ENCODE assay signal across 25 mouse cellular contexts in genomic region chr10:79115085-79115484, GRCm38 (mm10). TPM values are rescaled to one million over a fixed set of nuclear protein-coding genes. Genes with fewer than 3 reads are reported as not detected.
"Had no signal": no experiment of that assay in that cellular context is flagged by ENCODE, and none has a peak within 500 bp of the region (broad histone marks: within the 10 kb centered on the region; RNA-seq: fewer than 3 reads in every experiment).

No protein-coding gene starts in this region.

- H3K9me3 ChIP-seq: midbrain, embryonic 10.5 days; midbrain, embryonic 12.5 days; neural tube, embryonic 13.5 days; neural tube, embryonic 15.5 days had no signal

- H3K9ac ChIP-seq: lung, embryonic 14.5 days; midbrain, embryonic 12.5 days; neural tube, embryonic 13.5 days; neural tube, embryonic 15.5 days had no signal

- ATAC-seq: midbrain, embryonic 16.5 days had no signal

- H3K4me1 ChIP-seq: neural tube, embryonic 15.5 days had no signal

- H3K27ac ChIP-seq: midbrain, embryonic 10.5 days; midbrain, embryonic 12.5 days; neural tube, embryonic 13.5 days; neural tube, embryonic 15.5 days had no signal

- DNase-seq: lung, adult 18-20 months; lung, embryonic 14.5 days; lung, postnatal 10 days; lung, postnatal 4 days; midbrain, embryonic 14.5 days; right cerebral cortex, postnatal 25 days; right cerebral cortex, postnatal 4 days; spleen, adult 18-20 months; thymus, adult 18-20 months; thymus, postnatal 14 days; thymus, postnatal 36 days had no signal

- H3K27me3 ChIP-seq: midbrain, embryonic 12.5 days; neural tube, embryonic 13.5 days; neural tube, embryonic 15.5 days had no signal

- H3K36me3 ChIP-seq: midbrain, embryonic 10.5 days; midbrain, embryonic 12.5 days; neural tube, embryonic 13.5 days; neural tube, embryonic 15.5 days had no signal

- H3K4me3 ChIP-seq: midbrain, embryonic 10.5 days; midbrain, embryonic 12.5 days; myocyte; neural tube, embryonic 13.5 days; neural tube, embryonic 15.5 days had no signal

- H3K4me2 ChIP-seq: lung, embryonic 14.5 days; midbrain, embryonic 12.5 days; neural tube, embryonic 13.5 days; neural tube, embryonic 15.5 days had no signal

RNA-seq across cellular contexts. Expression of gene Vmn2r80, which starts 33.5 kb away (rescaled TPM):
- total RNA-seq: megakaryocyte, adult 5-6 weeks; megakaryocyte-erythroid progenitor cell, adult 5-6 weeks had no signal
- polyA plus RNA-seq: lung, embryonic 14.5 days; lung, embryonic 16.5 days; midbrain, embryonic 10.5 days; midbrain, embryonic 12.5 days; midbrain, embryonic 14.5 days; midbrain, embryonic 16.5 days; myocyte; neural tube, embryonic 11.5 days; neural tube, embryonic 13.5 days; neural tube, embryonic 15.5 days; small intestine, adult 2 months; stomach, embryonic 14.5 days; stomach, embryonic 16.5 days; thymus, postnatal 0 days had no signal
